14 mouse cellular contexts compared by ENCODE assay signal in the genomic region with DNA sequence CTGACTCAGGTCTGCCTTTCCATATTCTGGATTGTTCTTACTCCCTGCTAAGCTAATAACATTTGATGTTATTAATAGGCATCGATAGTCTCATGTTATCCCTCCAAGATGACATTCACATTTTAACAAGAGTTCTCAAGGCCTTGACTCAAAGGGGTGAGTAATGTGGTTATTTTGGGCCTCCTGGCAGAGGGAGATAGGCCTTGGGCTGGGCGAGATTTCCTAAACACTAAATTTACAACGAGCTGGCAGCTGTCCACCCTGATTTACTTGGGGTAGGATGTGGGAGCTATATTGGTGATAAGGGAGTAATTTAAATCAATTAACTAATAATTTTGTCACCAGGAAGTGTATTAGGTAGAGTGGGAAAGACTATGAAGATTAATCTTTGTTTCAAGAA.
DNase-seq lines count a peak whose midpoint lies in the region; ATAC-seq lines count a peak whose summit lies in the region.
"Had no signal": no experiment of that assay in that cellular context is flagged by ENCODE, and none has a peak within 500 bp of the region (broad histone marks: within the 10 kb centered on the region; RNA-seq: fewer than 3 reads in every experiment).

No protein-coding gene starts in this region.

- no peaks in the 10 kb centered on the region for H3K9me3 ChIP-seq in midbrain, embryonic 13.5 days
- H3K9me3 ChIP-seq: embryonic facial prominence, embryonic 15.5 days; forebrain, embryonic 13.5 days; limb, embryonic 13.5 days had no signal

- no peak overlapping the region for H3K27ac ChIP-seq in midbrain, embryonic 13.5 days
- H3K27ac ChIP-seq: embryonic facial prominence, embryonic 15.5 days; forebrain, embryonic 13.5 days; limb, embryonic 13.5 days had no signal

- H3K9ac ChIP-seq in midbrain, embryonic 13.5 days (replicated peaks): no peak overlapping the region
- H3K9ac ChIP-seq: embryonic facial prominence, embryonic 15.5 days; forebrain, embryonic 13.5 days; limb, embryonic 13.5 days; liver, postnatal 0 days had no signal

- no peaks in the 10 kb centered on the region for H3K27me3 ChIP-seq in midbrain, embryonic 13.5 days
- H3K27me3 ChIP-seq: embryonic facial prominence, embryonic 15.5 days; forebrain, embryonic 13.5 days; limb, embryonic 13.5 days had no signal

- H3K4me3 ChIP-seq in midbrain, embryonic 13.5 days (replicated peaks): no peak overlapping the region
- H3K4me3 ChIP-seq: embryonic facial prominence, embryonic 15.5 days; forebrain, embryonic 13.5 days; limb, embryonic 13.5 days had no signal

- intact Hi-C loops in heart, postnatal 14 days (cut with DNase I): no loop called here

- H3K36me3 ChIP-seq in midbrain, embryonic 13.5 days: no peaks in the 10 kb centered on the region
- H3K36me3 ChIP-seq: embryonic facial prominence, embryonic 15.5 days; limb, embryonic 13.5 days had no signal

- 82% methylated on average over 3 of the region's 3 CpGs for WGBS in midbrain, embryonic 13.5 days

- peak; percentile 3 for DNase-seq in lung, postnatal 14 days
- no peak for DNase-seq in lung, adult 18-20 months
- peak; percentile 84 for DNase-seq in adrenal gland, adult 2 months
- DNase-seq in brain, adult 2 months (ENCODE audit: low read depth, low spot score): peak; percentile 50
- peak; percentile 44 to 49 for DNase-seq in heart, postnatal 14 days
- no peak for DNase-seq in spleen, postnatal 14 days (ENCODE audit: low spot score in 2 of 2)
- DNase-seq: kidney, adult 9 months; liver, postnatal 0 days; thymus, postnatal 4 days had no signal

- no peak for ATAC-seq in midbrain, embryonic 13.5 days
- ATAC-seq: forebrain, embryonic 13.5 days; hindbrain, embryonic 16.5 days; liver, postnatal 0 days had no signal

- no peak overlapping the region for H3K4me2 ChIP-seq in midbrain, embryonic 13.5 days (replicated peaks)
- H3K4me2 ChIP-seq: embryonic facial prominence, embryonic 15.5 days; forebrain, embryonic 13.5 days; limb, embryonic 13.5 days had no signal

- 0 out of 2 replicates have a peak, but pooled peaks cover 8% of the 10 kb centered on the region for H3K4me1 ChIP-seq in midbrain, embryonic 13.5 days (replicated peaks)
- H3K4me1 ChIP-seq: embryonic facial prominence, embryonic 15.5 days; forebrain, embryonic 13.5 days had no signal

Comparison
In these comparisons a context has a peak if more than half of its experiments do, and no peak if none do; other contexts are left out.
1. DNase-seq: peak in lung, postnatal 14 days (single experiment), adrenal gland, adult 2 months (single experiment), brain, adult 2 months (single experiment) and heart, postnatal 14 days (2 of 2); none in lung, adult 18-20 months (0 of 2) and spleen, postnatal 14 days (0 of 2).